Mouse (Mus musculus): ENCODE data around the gene Bbs2. TPM values are rescaled to one million over a fixed set of nuclear protein-coding genes. Genes with fewer than 3 reads are reported as not detected.

The Bbs2 gene
- polyA plus RNA-seq, 1 experiment = not detected

GRCm38 (mm10) chr8:94109835-94110234 lies 11.1 kb upstream of the Bbs2 start:
- no peak for TF ChIP-seq POLR2A (IDR thresholded peaks at IDR 0.05; ENCODE audit: insufficient read depth, low read depth, low read length)
- TF ChIP-seq CTCF (IDR thresholded peaks at IDR 0.05; ENCODE audit: insufficient read depth, low read depth, low read length) = no peak

GRCm38 (mm10) chr8:94109396-94109795 lies 10.7 kb upstream of the Bbs2 start:
- H3K27ac ChIP-seq (ENCODE audit: insufficient read depth, low read depth, low read length) = no peak overlapping the region
- no peak overlapping the region for H3K4me3 ChIP-seq (ENCODE audit: insufficient read depth, low read depth, low read length)
- no peak for TF ChIP-seq CTCF (IDR thresholded peaks at IDR 0.05; ENCODE audit: insufficient read depth, low read depth, low read length)
- no peak for TF ChIP-seq POLR2A (IDR thresholded peaks at IDR 0.05; ENCODE audit: insufficient read depth, low read depth, low read length)
- H3K4me1 ChIP-seq (ENCODE audit: control insufficient read depth, insufficient read depth, low read length) = no peaks in the 10 kb centered on the region
- 88% methylated on average over 6 of the region's 6 CpGs for WGBS

More at GRCm38 (mm10) chr8:94109835-94110234, 11.1 kb upstream of the Bbs2 start:
- WGBS = 89% methylated on average over 5 of the region's 5 CpGs
- Histone ChIP-seq H3K4me1 (ENCODE audit: control insufficient read depth, insufficient read depth, low read length) (no peaks in the 10 kb centered on the region), H3K27ac (ENCODE audit: insufficient read depth, low read depth, low read length) (no peak overlapping the region), H3K4me3 (ENCODE audit: insufficient read depth, low read depth, low read length) (no peak overlapping the region)

DNA sequence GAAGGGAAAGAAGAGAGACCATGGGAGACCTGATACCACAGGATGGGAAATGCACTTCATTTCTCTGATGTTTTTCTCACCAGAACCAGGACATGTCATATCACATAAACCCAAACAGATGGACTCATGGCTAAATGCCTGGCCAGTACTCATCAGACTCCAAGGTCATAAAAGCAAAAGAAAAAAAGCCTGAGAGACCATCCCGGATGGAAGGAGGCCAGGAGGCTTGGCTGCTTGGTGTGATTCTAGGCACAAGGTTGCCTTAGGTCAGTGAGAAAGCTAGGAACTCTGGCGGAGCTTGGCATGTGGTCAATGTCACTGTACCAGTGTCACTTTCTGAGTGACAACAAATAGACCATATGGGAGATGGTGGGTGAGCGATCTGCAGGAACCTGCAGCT lies 9.1 kb upstream of the Bbs2 start:
- Histone ChIP-seq H3K4me3 (ENCODE audit: insufficient read depth, low read depth, low read length) (no peak overlapping the region), H3K27ac (ENCODE audit: insufficient read depth, low read depth, low read length) (no peak overlapping the region), H3K4me1 (ENCODE audit: control insufficient read depth, insufficient read depth, low read length) (no peaks in the 10 kb centered on the region)
- WGBS = 81% methylated on average over 3 of the region's 3 CpGs
- TF ChIP-seq CTCF (IDR thresholded peaks at IDR 0.05; ENCODE audit: insufficient read depth, low read depth, low read length) = no peak
- TF ChIP-seq POLR2A (IDR thresholded peaks at IDR 0.05; ENCODE audit: insufficient read depth, low read depth, low read length) = no peak

DNA sequence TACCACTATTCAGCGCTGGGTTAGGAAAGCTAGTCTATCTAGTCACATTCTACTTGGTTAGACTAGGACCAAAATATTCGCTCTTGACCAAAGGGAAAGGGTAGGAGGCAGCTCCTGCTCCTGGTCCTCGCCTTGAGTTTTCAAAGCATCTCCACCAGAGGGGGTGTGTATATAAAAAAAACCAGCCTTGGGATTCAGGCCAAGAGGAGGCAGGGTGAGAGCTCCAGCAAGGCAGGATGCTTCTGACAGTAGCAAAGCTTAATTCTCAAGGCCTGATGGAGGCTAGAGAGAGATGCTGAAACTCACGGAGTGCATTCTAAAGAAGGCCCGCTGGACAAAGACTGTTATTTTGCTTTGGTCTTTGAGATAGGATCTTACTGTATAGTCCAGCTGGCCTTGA lies 5.4 kb upstream of the Bbs2 start:
- WGBS = 40% methylated on average over 5 of the region's 5 CpGs
- no peak for TF ChIP-seq POLR2A (IDR thresholded peaks at IDR 0.05; ENCODE audit: insufficient read depth, low read depth, low read length)
- no peak for TF ChIP-seq CTCF (IDR thresholded peaks at IDR 0.05; ENCODE audit: insufficient read depth, low read depth, low read length)
- no peak overlapping the region for H3K27ac ChIP-seq (ENCODE audit: insufficient read depth, low read depth, low read length)
- no peaks in the 10 kb centered on the region for H3K4me1 ChIP-seq (ENCODE audit: control insufficient read depth, insufficient read depth, low read length)
- H3K4me3 ChIP-seq (ENCODE audit: insufficient read depth, low read depth, low read length) = no peak overlapping the region

- Histone ChIP-seq H3K4me3 (ENCODE audit: insufficient read depth, low read depth, low read length) (no peak overlapping the region), H3K27ac (ENCODE audit: insufficient read depth, low read depth, low read length) (peak overlapping the region; percentile 100), H3K4me1 (ENCODE audit: control insufficient read depth, insufficient read depth, low read length) (peaks cover 5% of the 10 kb centered on the region; the same call in 1 of the 2 replicates)
- TF ChIP-seq CTCF (IDR thresholded peaks at IDR 0.05; ENCODE audit: insufficient read depth, low read depth, low read length) (no peak), POLR2A (IDR thresholded peaks at IDR 0.05; ENCODE audit: insufficient read depth, low read depth, low read length) (no peak)
- 5% methylated on average over 4 of the region's 4 CpGs for WGBS
These were observed 268 bp upstream of the Bbs2 start for GRCm38 (mm10) chr8:94098996-94099395.

GRCm38 (mm10) chr8:94094281-94094680 lies 4.4 kb downstream of the Bbs2 start:
- 89% methylated on average over 6 of the region's 6 CpGs for WGBS
- no peak overlapping the region for H3K27ac ChIP-seq (ENCODE audit: insufficient read depth, low read depth, low read length)
- peaks cover 5% of the 10 kb centered on the region; the same call in 1 of the 2 replicates for H3K4me1 ChIP-seq (ENCODE audit: control insufficient read depth, insufficient read depth, low read length)
- H3K4me3 ChIP-seq (ENCODE audit: insufficient read depth, low read depth, low read length) = no peak overlapping the region
- TF ChIP-seq CTCF (IDR thresholded peaks at IDR 0.05; ENCODE audit: insufficient read depth, low read depth, low read length) (no peak), POLR2A (IDR thresholded peaks at IDR 0.05; ENCODE audit: insufficient read depth, low read depth, low read length) (no peak)

- TF ChIP-seq POLR2A (IDR thresholded peaks at IDR 0.05; ENCODE audit: insufficient read depth, low read depth, low read length) = no peak
- no peak for TF ChIP-seq CTCF (IDR thresholded peaks at IDR 0.05; ENCODE audit: insufficient read depth, low read depth, low read length)
- Histone ChIP-seq H3K4me1 (ENCODE audit: control insufficient read depth, insufficient read depth, low read length) (peaks cover 5% of the 10 kb centered on the region; the same call in 1 of the 2 replicates), H3K4me3 (ENCODE audit: insufficient read depth, low read depth, low read length) (no peak overlapping the region), H3K27ac (ENCODE audit: insufficient read depth, low read depth, low read length) (no peak overlapping the region)
- 84% methylated on average over 9 of the region's 9 CpGs for WGBS
These were observed 5.9 kb downstream of the Bbs2 start for GRCm38 (mm10) chr8:94092848-94093247.

DNA sequence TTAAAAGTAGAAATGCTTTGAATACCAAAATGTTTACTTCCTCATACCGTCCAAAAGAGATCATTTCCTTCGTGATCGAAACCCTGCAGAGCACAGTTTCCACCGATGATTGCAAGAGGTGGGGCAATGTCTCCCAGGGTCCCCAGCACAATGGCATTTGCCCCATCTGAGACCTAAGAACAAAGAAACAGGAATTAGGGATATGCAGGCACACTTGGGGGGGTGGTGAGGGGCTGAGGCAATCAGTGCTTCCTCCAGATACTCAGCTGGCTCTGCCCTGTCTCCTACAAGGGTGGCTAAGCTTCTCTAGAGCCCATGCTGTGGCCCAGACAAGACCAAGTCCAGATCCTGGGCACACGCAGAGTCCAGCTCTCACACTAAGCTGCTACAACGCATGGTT lies 9.0 kb downstream of the Bbs2 start:
- Histone ChIP-seq H3K4me3 (ENCODE audit: insufficient read depth, low read depth, low read length) (no peak overlapping the region), H3K4me1 (ENCODE audit: control insufficient read depth, insufficient read depth, low read length) (no peaks in the 10 kb centered on the region), H3K27ac (ENCODE audit: insufficient read depth, low read depth, low read length) (no peak overlapping the region)
- TF ChIP-seq CTCF (IDR thresholded peaks at IDR 0.05; ENCODE audit: insufficient read depth, low read depth, low read length) (no peak), POLR2A (IDR thresholded peaks at IDR 0.05; ENCODE audit: insufficient read depth, low read depth, low read length) (no peak)
- WGBS = 61% methylated on average over 6 of the region's 6 CpGs

- no peaks in the 10 kb centered on the region for H3K4me1 ChIP-seq (ENCODE audit: control insufficient read depth, insufficient read depth, low read length)
- TF ChIP-seq POLR2A (IDR thresholded peaks at IDR 0.05; ENCODE audit: insufficient read depth, low read depth, low read length) = no peak
- H3K27ac ChIP-seq (ENCODE audit: insufficient read depth, low read depth, low read length) = no peak overlapping the region
- 88% methylated on average over 9 of the region's 9 CpGs for WGBS
- no peak overlapping the region for H3K4me3 ChIP-seq (ENCODE audit: insufficient read depth, low read depth, low read length)
These were observed 10.8 kb downstream of the Bbs2 start for GRCm38 (mm10) chr8:94087964-94088363.

Measured in olfactory bulb, adult 2 months (tissue).